Mouse (Mus musculus) midbrain, embryonic 14.5 days (tissue): ENCODE results near the gene Npr3. TPM values are rescaled to one million over a fixed set of nuclear protein-coding genes. Genes with fewer than 3 reads are reported as not detected.

Source experiments
- ATAC-seq: fragments of 200-750 bp; cut with Nextera tagmentation; 2 replicates; pipeline ENCODE4 v1.8.0; 2017; ENCODE audit warnings: moderate number of reproducible peaks, moderate library complexity; ENCODE audit not compliant: low FRiP score, low TSS enrichment
- DNase-seq: peaks from one replicate; pipeline ENCODE4 v3.0.0-alpha.2; 2015
- H3K27ac ChIP-seq: fragments of 300-500 bp; sonication (generic); replicated peaks from 2 replicates; pipeline ENCODE4 v1.5.1; 2014; ENCODE audit warnings: mild to moderate bottlenecking, low read depth, low read length, moderate library complexity
- H3K27me3 ChIP-seq: fragments of 300-500 bp; sonication (generic); 2 replicates; pipeline ENCODE4 v1.6.1; 2014; ENCODE audit warnings: low read length, control low read depth, mixed read lengths; ENCODE audit not compliant: control insufficient read depth, insufficient read depth
- H3K36me3 ChIP-seq: fragments of 300-500 bp; sonication (generic); 2 replicates; pipeline ENCODE4 v1.6.1; 2014; ENCODE audit warnings: low read length, control low read depth; ENCODE audit not compliant: control insufficient read depth, insufficient read depth
- H3K4me1 ChIP-seq: fragments of 300-500 bp; sonication (generic); 2 replicates; pipeline ENCODE4 v1.6.1; 2014; ENCODE audit warnings: mild to moderate bottlenecking, antibody characterized with exemption, low read length, control low read depth; ENCODE audit not compliant: control insufficient read depth, insufficient read depth
- H3K4me2 ChIP-seq: fragments of 300-500 bp; sonication (generic); 2 replicates; pipeline ENCODE4 v1.6.1; 2014; ENCODE audit warnings: mild to moderate bottlenecking, low read length, moderate library complexity
- H3K4me3 ChIP-seq: fragments of 300-500 bp; sonication (generic); replicated peaks from 2 replicates; pipeline ENCODE4 v1.5.1; 2014; ENCODE audit warnings: low read depth, low read length
- H3K9ac ChIP-seq: fragments of 300-500 bp; sonication (generic); replicated peaks from 2 replicates; pipeline ENCODE4 v1.6.1; 2014; ENCODE audit warnings: mild to moderate bottlenecking, low read length, moderate library complexity
- H3K9me3 ChIP-seq: fragments of 300-500 bp; sonication (generic); 2 replicates; pipeline ENCODE4 v1.6.1; 2016; ENCODE audit warnings: low read length, control low read depth, mixed read lengths; ENCODE audit not compliant: control insufficient read depth
- WGBS: fragments of 180-500 bp; shearing (Covaris S2); extraction: QIAGEN DNeasy Blood & Tissue Kit; methylation state at CpG from one replicate; pipeline ENCODE4 v1.1.7; 2014; 5-methylcytosine and 5-hydroxymethylcytosine counted together
- polyA plus RNA-seq: library from polyadenylated mRNA; unstranded; fragments of >200 nt; fragmentation: Nextera tagmentation; extraction: Ambion mirVana; gene quantifications from 2 replicates; pipeline ENCODE4 v1.2.1, GENCODE M21; 2014

Npr3 gene
- polyA plus RNA-seq = 0.34 and 1.1 TPM in 2 replicates

DNA sequence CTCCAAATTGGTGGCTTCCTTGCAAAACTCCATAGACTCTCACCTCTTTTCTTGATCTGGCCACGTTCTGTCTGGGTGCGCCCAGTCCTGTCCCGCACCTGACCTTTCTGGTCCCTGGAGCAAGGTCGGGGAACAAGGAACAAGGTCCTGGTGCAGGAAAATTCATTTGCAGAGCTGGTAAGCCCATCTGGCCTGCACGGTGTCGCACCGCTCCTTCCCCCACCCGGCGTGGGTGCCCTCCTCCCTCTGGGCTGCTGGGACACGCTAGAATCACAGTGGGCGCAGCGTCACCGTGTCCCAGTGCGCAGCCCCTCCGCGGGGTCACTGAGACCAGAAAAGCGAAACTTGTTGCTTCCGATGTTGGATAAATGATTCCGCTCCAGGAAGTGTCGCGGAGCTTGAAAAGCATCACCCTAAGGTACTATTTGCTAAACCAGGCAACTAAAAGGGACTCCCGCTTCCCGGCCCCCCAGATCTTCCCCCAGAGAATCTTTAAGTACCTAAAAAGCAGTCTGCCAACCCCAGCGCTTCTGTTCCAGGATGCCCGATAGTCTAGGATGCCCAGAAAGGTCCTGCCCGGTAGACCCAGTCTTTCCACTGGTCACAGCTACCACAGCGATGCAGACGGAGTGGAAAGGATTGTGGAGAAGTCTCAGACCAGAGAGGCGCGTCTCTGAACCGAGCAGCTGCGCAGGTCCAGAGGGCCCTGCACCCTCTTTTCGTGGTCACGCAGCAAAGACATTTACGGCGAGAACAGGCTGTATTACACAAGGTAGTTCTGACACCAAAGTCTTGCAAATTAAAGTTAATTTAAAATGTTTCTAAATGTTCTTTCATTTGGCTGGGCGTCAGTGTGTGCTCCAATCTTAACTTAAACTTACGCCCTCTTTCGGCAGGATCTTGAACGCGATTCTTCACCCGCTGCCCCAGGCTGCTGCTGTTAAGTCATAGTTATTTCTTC is at the start of gene Npr3:
Gene Npr3, minus strand, starts transcription at position 717 of the 961 bp plus-strand sequence.
- DNase-seq = peak; percentile 80
- under 1% methylated on average over 42 of the region's 42 CpGs for WGBS
- H3K36me3 ChIP-seq = no peaks in the 10 kb centered on the region
- H3K4me2 ChIP-seq = peak within 1 kb of the TSS; percentile 98
- no peak for ATAC-seq
- H3K27me3 ChIP-seq = peaks cover 63% of the 10 kb centered on the region
- no peak within 1 kb of the TSS for H3K9ac ChIP-seq
- H3K27ac ChIP-seq = no peak within 1 kb of the TSS
- H3K9me3 ChIP-seq = no peaks in the 10 kb centered on the region
- H3K4me1 ChIP-seq = peaks cover 32% of the 10 kb centered on the region
- H3K4me3 ChIP-seq = peak within 1 kb of the TSS; percentile 55

DNA sequence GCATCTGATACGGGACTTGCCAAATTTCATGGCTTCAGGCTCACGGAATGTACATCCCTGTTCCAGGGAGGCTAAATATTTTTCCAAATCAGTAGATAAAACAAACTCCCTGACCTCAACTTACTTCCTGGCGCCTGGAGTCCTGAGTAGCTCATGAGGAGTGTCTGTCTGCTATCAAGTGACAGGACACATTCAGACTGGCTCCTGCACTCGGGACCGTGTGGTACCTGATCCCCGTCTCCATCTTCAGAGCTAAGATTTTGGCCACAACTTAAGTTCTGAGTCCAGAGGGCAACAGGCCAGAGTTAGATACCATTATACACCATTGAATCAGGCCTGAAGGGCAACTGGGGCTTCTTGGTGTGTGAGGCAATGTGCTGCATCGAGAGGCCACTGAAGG is 49.0 kb upstream of the Npr3 start:
- no peak overlapping the region for H3K4me2 ChIP-seq
- H3K9ac ChIP-seq = no peak overlapping the region
- no peaks in the 10 kb centered on the region for H3K27me3 ChIP-seq
- 90% methylated on average over 7 of the region's 7 CpGs for WGBS
- no peaks in the 10 kb centered on the region for H3K9me3 ChIP-seq
- H3K27ac ChIP-seq = no peak overlapping the region
- no peak for ATAC-seq
- DNase-seq = no peak
- H3K4me1 ChIP-seq = no peaks in the 10 kb centered on the region
- no peak overlapping the region for H3K4me3 ChIP-seq
- no peaks in the 10 kb centered on the region for H3K36me3 ChIP-seq

DNA sequence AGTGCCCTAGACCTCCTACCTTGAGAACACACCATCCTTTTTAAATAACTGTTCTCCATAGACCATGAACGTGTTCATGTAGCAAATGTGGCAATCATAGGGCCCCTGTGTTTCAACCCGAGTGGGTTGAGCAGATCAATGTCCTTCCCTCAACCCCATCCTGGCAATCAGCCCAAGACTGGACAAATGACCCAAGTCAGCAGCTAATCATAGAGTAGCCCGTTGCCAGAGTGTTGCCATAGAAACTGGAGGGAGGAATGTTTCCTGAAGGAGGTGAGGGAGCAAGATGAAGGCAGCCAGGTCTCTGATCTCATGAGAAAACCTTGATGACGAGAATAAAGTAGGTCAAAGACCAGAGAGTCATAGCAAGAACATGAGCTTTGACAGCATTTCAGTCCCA is 47.1 kb upstream of the Npr3 start:
- 55% methylated on average over 4 of the region's 4 CpGs for WGBS
- Histone ChIP-seq H3K4me1 (no peaks in the 10 kb centered on the region), H3K9ac (no peak overlapping the region), H3K9me3 (no peaks in the 10 kb centered on the region), H3K27me3 (no peaks in the 10 kb centered on the region), H3K4me3 (no peak overlapping the region), H3K36me3 (no peaks in the 10 kb centered on the region), H3K27ac (no peak overlapping the region), H3K4me2 (no peak overlapping the region)
- no peak for ATAC-seq
- no peak for DNase-seq

DNA sequence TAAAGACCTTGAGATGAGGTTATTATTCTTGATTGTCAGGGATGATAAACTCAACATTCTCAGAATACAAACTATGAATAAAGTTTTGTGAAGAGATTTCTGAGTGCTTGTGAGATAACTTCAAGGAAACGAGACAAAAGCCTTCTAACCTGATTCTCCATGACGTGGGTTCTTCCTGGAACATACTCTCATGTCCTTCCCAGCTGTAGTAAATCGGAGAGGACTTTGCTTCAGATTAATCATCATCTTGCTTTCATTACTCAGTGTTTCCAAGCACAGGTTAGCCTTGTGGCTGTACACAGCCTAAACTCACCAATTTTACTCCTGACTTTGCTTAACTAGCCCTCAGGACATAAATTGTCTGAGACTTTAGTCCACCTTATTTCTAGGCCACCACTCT is 45.1 kb upstream of the Npr3 start:
- H3K9ac ChIP-seq = no peak overlapping the region
- no peak overlapping the region for H3K4me2 ChIP-seq
- no peak overlapping the region for H3K4me3 ChIP-seq
- ATAC-seq (no peak), DNase-seq (no peak)
- H3K9me3 ChIP-seq = no peaks in the 10 kb centered on the region
- no peaks in the 10 kb centered on the region for H3K36me3 ChIP-seq
- H3K27ac ChIP-seq = no peak overlapping the region
- 89% methylated on average over 3 of the region's 3 CpGs for WGBS
- no peaks in the 10 kb centered on the region for H3K4me1 ChIP-seq
- H3K27me3 ChIP-seq = no peaks in the 10 kb centered on the region

DNA sequence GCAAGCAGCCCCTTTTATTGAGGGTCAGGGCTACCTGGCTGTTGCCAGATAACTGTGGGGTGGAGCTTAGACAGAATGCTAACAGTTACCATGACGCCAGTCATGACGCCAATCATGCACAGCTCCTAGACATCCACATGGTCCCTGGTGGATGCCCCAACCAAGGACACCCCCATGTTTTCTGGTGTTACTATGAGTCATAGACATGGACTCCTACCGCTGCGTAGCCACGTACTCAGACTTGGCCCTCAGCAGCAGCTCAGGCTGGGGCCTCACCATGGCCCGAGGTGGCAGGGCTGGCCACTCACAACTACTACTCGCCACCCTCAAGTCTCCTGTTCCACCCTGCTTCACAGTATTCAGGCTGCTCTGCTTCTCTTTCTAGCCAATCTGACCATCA is 44.1 kb upstream of the Npr3 start:
- no peak overlapping the region for H3K4me2 ChIP-seq
- WGBS = 92% methylated on average over 7 of the region's 7 CpGs
- H3K9me3 ChIP-seq = no peaks in the 10 kb centered on the region
- no peaks in the 10 kb centered on the region for H3K27me3 ChIP-seq
- H3K36me3 ChIP-seq = no peaks in the 10 kb centered on the region
- ATAC-seq = 0 out of 2 replicates have a peak, but pooled peaks have one; percentile 46
- no peak overlapping the region for H3K27ac ChIP-seq
- H3K9ac ChIP-seq = no peak overlapping the region
- H3K4me3 ChIP-seq = no peak overlapping the region
- DNase-seq = no peak
- no peaks in the 10 kb centered on the region for H3K4me1 ChIP-seq

DNA sequence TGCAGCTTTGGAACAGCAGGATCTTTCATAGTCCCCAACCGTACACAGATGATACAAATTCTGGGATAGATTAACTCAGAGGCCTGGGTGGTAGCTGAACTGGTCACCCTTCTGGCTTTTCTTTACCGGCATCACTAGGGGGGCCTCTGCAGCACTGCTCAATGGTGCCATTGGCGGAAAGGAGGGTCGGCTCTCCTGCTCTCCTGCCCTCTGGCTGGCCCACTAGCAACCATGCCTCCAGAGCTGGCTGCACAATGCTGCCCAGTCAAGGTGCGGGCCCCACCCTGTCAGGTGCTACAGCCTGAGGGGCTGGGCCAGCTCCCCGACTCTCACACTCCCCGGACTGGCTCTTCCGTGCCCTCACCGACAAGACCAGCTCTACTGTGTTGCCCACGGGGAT is 43.1 kb upstream of the Npr3 start:
- no peak for ATAC-seq
- H3K4me2 ChIP-seq = no peak overlapping the region
- no peak for DNase-seq
- no peaks in the 10 kb centered on the region for H3K36me3 ChIP-seq
- WGBS = 92% methylated on average over 10 of the region's 10 CpGs
- no peaks in the 10 kb centered on the region for H3K4me1 ChIP-seq
- H3K9me3 ChIP-seq = no peaks in the 10 kb centered on the region
- H3K27ac ChIP-seq = no peak overlapping the region
- no peaks in the 10 kb centered on the region for H3K27me3 ChIP-seq
- H3K9ac ChIP-seq = no peak overlapping the region
- no peak overlapping the region for H3K4me3 ChIP-seq

DNA sequence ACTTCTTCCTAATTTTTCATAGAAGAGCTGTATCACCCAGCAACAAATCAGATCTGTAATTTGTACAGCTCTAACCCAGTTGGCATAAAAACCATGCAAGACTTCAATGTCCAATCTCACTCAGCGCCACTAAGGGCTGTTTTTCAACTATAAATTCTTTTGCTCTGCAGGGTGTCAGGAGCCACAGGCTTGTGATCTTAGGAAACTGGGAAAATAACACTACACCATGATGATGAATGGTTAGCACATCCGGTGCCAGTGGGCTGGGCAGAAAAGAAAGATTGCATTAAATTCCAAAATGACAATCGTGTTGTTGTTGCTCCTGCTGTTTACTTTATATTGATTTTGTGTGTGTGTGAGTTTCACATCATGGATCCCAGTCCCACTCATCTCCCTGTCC is 42.4 kb upstream of the Npr3 start:
- WGBS = 95% methylated on average over 3 of the region's 3 CpGs
- Histone ChIP-seq H3K4me3 (no peak overlapping the region), H3K4me2 (no peak overlapping the region), H3K27ac (no peak overlapping the region), H3K36me3 (no peaks in the 10 kb centered on the region), H3K4me1 (no peaks in the 10 kb centered on the region), H3K9ac (no peak overlapping the region), H3K9me3 (no peaks in the 10 kb centered on the region), H3K27me3 (no peaks in the 10 kb centered on the region)
- DNase-seq (no peak), ATAC-seq (no peak)

DNA sequence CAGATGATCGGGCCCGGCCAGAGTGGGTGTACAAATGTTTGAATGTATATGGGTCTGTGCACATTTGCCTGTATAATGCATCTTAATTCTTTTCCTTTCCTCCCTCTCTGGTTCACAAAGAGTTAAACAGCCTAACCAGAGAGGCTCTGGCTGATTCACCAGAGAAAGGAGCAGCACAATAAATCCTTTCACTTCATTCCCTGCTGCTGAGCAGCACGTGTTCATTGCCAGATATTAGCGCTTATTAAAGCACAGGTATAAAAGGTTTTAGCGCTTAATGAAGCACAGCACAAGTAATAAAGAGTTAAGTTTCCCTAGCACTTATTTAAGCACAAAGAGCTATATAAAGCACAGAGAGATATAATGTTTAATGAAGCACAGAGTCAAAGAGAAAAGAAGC is 33.8 kb upstream of the Npr3 start:
- no peak overlapping the region for H3K4me2 ChIP-seq
- no peaks in the 10 kb centered on the region for H3K27me3 ChIP-seq
- H3K9me3 ChIP-seq = no peaks in the 10 kb centered on the region
- 49% methylated on average over 5 of the region's 5 CpGs for WGBS
- ATAC-seq = no peak
- peak; percentile 7 for DNase-seq
- H3K9ac ChIP-seq = no peak overlapping the region
- H3K4me3 ChIP-seq = no peak overlapping the region
- H3K36me3 ChIP-seq = no peaks in the 10 kb centered on the region
- no peaks in the 10 kb centered on the region for H3K4me1 ChIP-seq
- H3K27ac ChIP-seq = no peak overlapping the region

DNA sequence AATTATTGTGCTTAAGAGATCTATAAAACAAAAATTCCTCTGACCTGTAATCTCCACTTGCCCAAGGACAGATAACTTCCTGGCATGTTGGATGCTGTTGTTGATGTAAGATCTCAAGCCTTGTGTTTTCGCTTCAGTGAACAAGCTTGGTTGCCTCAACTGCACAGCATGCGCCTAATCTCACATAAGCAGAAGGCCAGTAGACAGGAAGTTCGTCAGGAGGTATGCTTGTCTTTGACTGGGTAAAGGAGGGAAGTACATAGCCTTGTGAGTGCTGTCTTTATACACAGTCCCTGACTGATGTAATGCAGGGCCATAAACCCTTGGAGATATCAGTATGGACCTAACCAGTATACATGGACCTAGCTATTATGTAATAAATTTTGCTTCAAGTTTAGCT is 20.7 kb upstream of the Npr3 start:
- DNase-seq = no peak
- Histone ChIP-seq H3K4me3 (no peak overlapping the region), H3K27me3 (no peaks in the 10 kb centered on the region), H3K36me3 (no peaks in the 10 kb centered on the region), H3K4me2 (no peak overlapping the region), H3K9ac (no peak overlapping the region), H3K4me1 (no peaks in the 10 kb centered on the region), H3K27ac (no peak overlapping the region), H3K9me3 (no peaks in the 10 kb centered on the region)
- no peak for ATAC-seq
- WGBS = 80% methylated on average over 3 of the region's 3 CpGs
